Comparison of ENCODE assay signal across 17 mouse cellular contexts in the genomic region with DNA sequence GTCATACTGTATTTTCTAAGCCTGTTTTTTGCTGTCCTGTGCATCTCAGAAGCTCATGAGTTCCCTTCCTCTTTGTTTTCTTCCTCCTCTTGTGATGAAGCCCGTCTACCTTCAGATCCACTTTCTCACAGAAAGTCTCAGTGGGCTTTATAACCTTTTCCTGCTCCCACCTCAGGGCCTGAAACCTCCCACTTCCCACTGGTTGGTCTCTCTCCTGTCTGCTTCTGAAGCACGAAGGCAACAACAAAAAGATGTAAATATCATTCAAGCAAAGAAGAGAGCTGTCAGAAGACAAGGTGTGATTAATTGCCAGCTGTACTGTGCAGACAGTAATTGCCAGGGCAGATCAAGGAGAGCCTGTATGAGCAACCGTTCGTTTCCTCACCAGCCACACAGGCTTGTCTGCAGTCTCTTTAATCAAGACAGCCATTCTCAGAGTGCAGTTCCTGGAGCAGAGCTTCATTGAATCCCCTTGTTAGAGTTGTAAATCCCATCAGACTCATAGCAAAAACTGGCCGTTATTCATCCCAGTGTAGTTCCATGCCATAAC.
DNase-seq lines count a peak whose midpoint lies in the region; ATAC-seq lines count a peak whose summit lies in the region.
"Had no signal": no experiment of that assay in that cellular context is flagged by ENCODE, and none has a peak within 500 bp of the region (broad histone marks: within the 10 kb centered on the region; RNA-seq: fewer than 3 reads in every experiment).

No protein-coding gene starts in this region.

- no peaks in the 10 kb centered on the region for H3K9me3 ChIP-seq in forebrain, embryonic 13.5 days (replicated peaks)
- no peaks in the 10 kb centered on the region for H3K9me3 ChIP-seq in hindbrain, embryonic 13.5 days
- H3K9me3 ChIP-seq in midbrain, embryonic 13.5 days = 0 out of 2 replicates have a peak, but pooled peaks cover 3% of the 10 kb centered on the region
- H3K9me3 ChIP-seq: kidney, embryonic 15.5 days had no signal

- H3K27ac ChIP-seq in forebrain, embryonic 13.5 days = peak overlapping the region; percentile 54
- peak overlapping the region; percentile 70 for H3K27ac ChIP-seq in hindbrain, embryonic 13.5 days
- H3K27ac ChIP-seq in midbrain, embryonic 13.5 days = peak overlapping the region; percentile 63
- H3K27ac ChIP-seq: kidney, embryonic 15.5 days; liver, embryonic 14.5 days; macrophage had no signal

- H3K4me1 ChIP-seq in forebrain, embryonic 13.5 days = peaks cover 11% of the 10 kb centered on the region
- H3K4me1 ChIP-seq in hindbrain, embryonic 13.5 days (replicated peaks) = peaks cover 14% of the 10 kb centered on the region; the same call in 1 of the 2 replicates
- peaks cover 14% of the 10 kb centered on the region for H3K4me1 ChIP-seq in midbrain, embryonic 13.5 days (replicated peaks)
- H3K4me1 ChIP-seq: kidney, embryonic 15.5 days had no signal

- H3K36me3 ChIP-seq in forebrain, embryonic 13.5 days (ENCODE audit: poor library complexity, severe bottlenecking) = no peaks in the 10 kb centered on the region
- H3K36me3 ChIP-seq in hindbrain, embryonic 13.5 days = no peaks in the 10 kb centered on the region
- H3K36me3 ChIP-seq in midbrain, embryonic 13.5 days = no peaks in the 10 kb centered on the region
- H3K36me3 ChIP-seq: G1E; kidney, embryonic 15.5 days had no signal

- DNase-seq in heart, adult 11 months = peak; percentile 24
- no peak for DNase-seq in heart, postnatal 36 days
- DNase-seq in thymus, postnatal 14 days = no peak
- DNase-seq in kidney, postnatal 14 days = no peak
- no peak for DNase-seq in yolk sac, embryonic 10.5 days (ENCODE audit: low spot score)
- DNase-seq: adrenal gland, postnatal 25 days; cerebellum, adult 18-20 months; heart, postnatal 4 days had no signal

- WGBS in forebrain, embryonic 13.5 days = 21% methylated on average over 5 of the region's 5 CpGs
- 25% methylated on average over 5 of the region's 5 CpGs for WGBS in hindbrain, embryonic 13.5 days
- 24% methylated on average over 5 of the region's 5 CpGs for WGBS in midbrain, embryonic 13.5 days

- no peak overlapping the region for H3K4me2 ChIP-seq in forebrain, embryonic 13.5 days
- no peak overlapping the region for H3K4me2 ChIP-seq in hindbrain, embryonic 13.5 days
- H3K4me2 ChIP-seq in midbrain, embryonic 13.5 days (replicated peaks) = no peak overlapping the region
- H3K4me2 ChIP-seq: kidney, embryonic 15.5 days had no signal

- 0 out of 2 replicates have a peak, but pooled peaks have one; percentile 38 for ATAC-seq in forebrain, embryonic 13.5 days
- ATAC-seq in hindbrain, embryonic 13.5 days (ENCODE audit: low FRiP score) = no peak
- ATAC-seq in midbrain, embryonic 13.5 days = no peak
- ATAC-seq: activated CD4-positive, CD25-positive, alpha-beta regulatory T cell, adult 4 months; intestine, embryonic 16.5 days had no signal

- H3K27me3 ChIP-seq in forebrain, embryonic 13.5 days = no peaks in the 10 kb centered on the region
- no peaks in the 10 kb centered on the region for H3K27me3 ChIP-seq in hindbrain, embryonic 13.5 days
- no peaks in the 10 kb centered on the region for H3K27me3 ChIP-seq in midbrain, embryonic 13.5 days
- H3K27me3 ChIP-seq: kidney, embryonic 15.5 days had no signal

- H3K4me3 ChIP-seq in forebrain, embryonic 13.5 days = no peak overlapping the region
- H3K4me3 ChIP-seq in hindbrain, embryonic 13.5 days = no peak overlapping the region
- H3K4me3 ChIP-seq in midbrain, embryonic 13.5 days (replicated peaks) = no peak overlapping the region
- H3K4me3 ChIP-seq: kidney, embryonic 15.5 days had no signal

- intact Hi-C loops in heart, postnatal 36 days (cut with DNase I) = no loop called here

- no peak overlapping the region for H3K9ac ChIP-seq in forebrain, embryonic 13.5 days
- no peak overlapping the region for H3K9ac ChIP-seq in hindbrain, embryonic 13.5 days
- no peak overlapping the region for H3K9ac ChIP-seq in midbrain, embryonic 13.5 days (replicated peaks)
- H3K9ac ChIP-seq: kidney, embryonic 15.5 days; liver, embryonic 14.5 days had no signal
